ENCODE assay signal across 8 mouse cellular contexts in the genomic region with DNA sequence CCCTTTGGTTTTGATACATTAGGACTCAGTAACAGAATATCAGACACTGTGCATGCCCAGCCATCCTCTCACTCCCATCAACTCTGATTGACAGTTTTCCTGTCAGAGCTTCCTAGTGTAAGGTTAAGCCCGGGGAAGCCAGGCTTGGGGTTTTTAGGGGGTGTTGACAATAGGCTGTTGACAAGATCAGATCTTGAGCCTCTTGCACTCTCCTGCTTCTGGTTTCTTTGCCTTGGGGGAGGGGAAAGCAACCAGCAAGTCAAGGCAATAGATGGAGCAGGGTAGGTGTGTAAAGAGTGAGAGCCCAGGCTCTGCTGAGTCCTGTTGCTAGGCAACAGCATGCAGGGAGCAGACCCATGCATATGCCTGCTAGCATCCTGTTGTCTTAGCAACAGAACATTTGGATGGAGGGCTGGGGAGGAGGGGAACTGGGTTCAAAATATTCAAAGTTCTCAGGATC.
DNase-seq lines count a peak whose midpoint lies in the region; ATAC-seq and TF ChIP-seq lines count a peak whose summit lies in the region.

No protein-coding gene starts in this region.

- peak; percentile 92 for DNase-seq in brain, adult 2 months (ENCODE audit: low read depth, low spot score)
- DNase-seq in forebrain, embryonic 11.5 days (ENCODE audit: low spot score), result no peak
- DNase-seq in layer of hippocampus, adult 9-10 months (ENCODE audit: low spot score), result peak; percentile 45
- no peak for DNase-seq in lung, postnatal 0 days (ENCODE audit: low spot score)
- no peak for DNase-seq in heart, postnatal 14 days
- DNase-seq in adrenal gland, postnatal 25 days, result no peak
- DNase-seq in urinary bladder, adult 18-20 months (ENCODE audit: low spot score in 2 of 2), result no peak

- no peaks in the 10 kb centered on the region for H3K9me3 ChIP-seq in forebrain, embryonic 11.5 days (ENCODE audit: control insufficient read depth, low read length)
- H3K9me3 ChIP-seq in midbrain, embryonic 13.5 days, result no peaks in the 10 kb centered on the region
- H3K9me3 ChIP-seq in lung, postnatal 0 days (ENCODE audit: low read length), result no peaks in the 10 kb centered on the region

- no peaks in the 10 kb centered on the region for H3K36me3 ChIP-seq in forebrain, embryonic 11.5 days (ENCODE audit: control insufficient read depth, insufficient read depth, low read length)
- H3K36me3 ChIP-seq in midbrain, embryonic 13.5 days, result no peaks in the 10 kb centered on the region
- H3K36me3 ChIP-seq in lung, postnatal 0 days (ENCODE audit: insufficient read depth, low read length), result no peaks in the 10 kb centered on the region

- no peak overlapping the region for H3K9ac ChIP-seq in forebrain, embryonic 11.5 days (ENCODE audit: low read length)
- H3K9ac ChIP-seq in midbrain, embryonic 13.5 days (replicated peaks), result no peak overlapping the region
- no peak overlapping the region for H3K9ac ChIP-seq in lung, postnatal 0 days (replicated peaks; ENCODE audit: low read depth)

- intact Hi-C loops in heart, postnatal 14 days (cut with DNase I), result no loop called here

- TF ChIP-seq EP300 in lung, postnatal 0 days (IDR thresholded peaks at IDR 0.05), result no peak

- WGBS in forebrain, embryonic 11.5 days, result 15% methylated on average over 1 of the region's 1 CpGs
- WGBS in midbrain, embryonic 13.5 days, result 0% methylated on average over 1 of the region's 1 CpGs
- WGBS in lung, postnatal 0 days, result 26% methylated on average over 1 of the region's 1 CpGs

- peaks cover 3% of the 10 kb centered on the region; the same call in 1 of the 2 replicates for H3K4me1 ChIP-seq in forebrain, embryonic 11.5 days (replicated peaks; ENCODE audit: control insufficient read depth, insufficient read depth, low read length)
- H3K4me1 ChIP-seq in midbrain, embryonic 13.5 days (replicated peaks), result peaks cover 27% of the 10 kb centered on the region
- no peaks in the 10 kb centered on the region for H3K4me1 ChIP-seq in lung, postnatal 0 days (ENCODE audit: insufficient read depth, low read depth, low read length)

- no peak overlapping the region for H3K4me2 ChIP-seq in forebrain, embryonic 11.5 days (ENCODE audit: low read depth, low read length, severe bottlenecking)
- peak overlapping the region; percentile 3; the same call in 1 of the 2 replicates for H3K4me2 ChIP-seq in midbrain, embryonic 13.5 days (replicated peaks)
- H3K4me2 ChIP-seq in lung, postnatal 0 days (replicated peaks; ENCODE audit: low read depth, low read length), result no peak overlapping the region

- TF ChIP-seq CTCF in lung, postnatal 0 days (IDR thresholded peaks at IDR 0.05), result no peak

- H3K27ac ChIP-seq in forebrain, embryonic 11.5 days (ENCODE audit: low read depth, low read length), result peak overlapping the region; percentile 43; the same call in 1 of the 2 replicates
- H3K27ac ChIP-seq in midbrain, embryonic 13.5 days, result peak overlapping the region; percentile 83
- H3K27ac ChIP-seq in lung, postnatal 0 days (ENCODE audit: low read length), result no peak overlapping the region

- no peak overlapping the region for H3K4me3 ChIP-seq in forebrain, embryonic 11.5 days (ENCODE audit: low read depth, low read length)
- H3K4me3 ChIP-seq in midbrain, embryonic 13.5 days (replicated peaks), result no peak overlapping the region
- no peak overlapping the region for H3K4me3 ChIP-seq in lung, postnatal 0 days (ENCODE audit: low read depth, low read length)

- no peaks in the 10 kb centered on the region for H3K27me3 ChIP-seq in forebrain, embryonic 11.5 days (ENCODE audit: control insufficient read depth, insufficient read depth, low read length)
- no peaks in the 10 kb centered on the region for H3K27me3 ChIP-seq in midbrain, embryonic 13.5 days
- H3K27me3 ChIP-seq in lung, postnatal 0 days (replicated peaks; ENCODE audit: insufficient read depth, low read length), result no peaks in the 10 kb centered on the region

- peak; percentile 98 for ATAC-seq in forebrain, embryonic 11.5 days (replicated peaks; ENCODE audit: low FRiP score)
- peak; percentile 99 for ATAC-seq in midbrain, embryonic 13.5 days
- no peak for ATAC-seq in lung, postnatal 0 days

Comparison
In these comparisons a context has a peak if more than half of its experiments do, and no peak if none do; other contexts are left out.
1. DNase-seq: peak in brain, adult 2 months (single experiment) and layer of hippocampus, adult 9-10 months (single experiment); none in forebrain, embryonic 11.5 days (single experiment), lung, postnatal 0 days (single experiment), heart, postnatal 14 days (0 of 2), adrenal gland, postnatal 25 days (single experiment) and urinary bladder, adult 18-20 months (0 of 2).